Mouse (Mus musculus): ENCODE results near the gene Sh3d21.
A peak's percentile ranks its signal among the peaks of the same experiment; 100 is the strongest.

DNA sequence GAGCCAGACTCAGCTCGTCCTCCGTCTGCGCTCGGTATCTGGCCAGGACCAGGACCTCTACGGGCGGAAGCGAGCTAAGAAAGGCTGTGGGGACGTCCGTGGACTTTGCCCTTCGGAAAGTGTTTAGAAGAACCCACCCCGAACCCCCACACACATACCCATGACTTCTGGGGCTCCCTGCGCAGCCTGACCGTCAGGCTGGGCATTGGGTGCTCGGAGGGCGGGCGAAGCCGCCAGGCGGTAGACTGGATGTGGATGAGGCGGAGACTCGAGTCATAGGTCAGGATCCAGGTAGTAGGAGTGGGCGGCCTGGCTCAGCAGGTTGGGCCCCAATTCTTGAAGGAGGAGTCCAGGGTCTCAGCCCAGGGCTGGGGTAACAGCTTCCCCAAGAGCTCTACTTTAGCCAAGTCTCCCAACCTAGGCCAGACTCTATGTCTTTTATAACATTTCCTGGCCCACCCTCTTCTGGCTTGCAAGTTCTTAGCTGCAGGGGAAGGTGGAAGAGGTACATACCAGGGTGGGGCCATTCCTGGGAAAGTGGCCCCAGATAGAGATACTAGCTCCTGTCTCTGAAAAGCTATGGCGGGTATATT lies at the start of gene Sh3d21:
- TF ChIP-seq CTCF (IDR thresholded peaks at IDR 0.05), result no peak
- peak; percentile 80; the same call in 1 of the 2 replicates for TF ChIP-seq EP300 (IDR thresholded peaks at IDR 0.05)

Measured in lung, postnatal 0 days (tissue).